Mouse (Mus musculus): Measurements from ENCODE around the gene Spata32. TPM values are rescaled to one million over a fixed set of nuclear protein-coding genes. Genes with fewer than 3 reads are reported as not detected.

The Spata32 gene
- polyA plus RNA-seq, 1 experiment from 2014 or later: not detected

DNA sequence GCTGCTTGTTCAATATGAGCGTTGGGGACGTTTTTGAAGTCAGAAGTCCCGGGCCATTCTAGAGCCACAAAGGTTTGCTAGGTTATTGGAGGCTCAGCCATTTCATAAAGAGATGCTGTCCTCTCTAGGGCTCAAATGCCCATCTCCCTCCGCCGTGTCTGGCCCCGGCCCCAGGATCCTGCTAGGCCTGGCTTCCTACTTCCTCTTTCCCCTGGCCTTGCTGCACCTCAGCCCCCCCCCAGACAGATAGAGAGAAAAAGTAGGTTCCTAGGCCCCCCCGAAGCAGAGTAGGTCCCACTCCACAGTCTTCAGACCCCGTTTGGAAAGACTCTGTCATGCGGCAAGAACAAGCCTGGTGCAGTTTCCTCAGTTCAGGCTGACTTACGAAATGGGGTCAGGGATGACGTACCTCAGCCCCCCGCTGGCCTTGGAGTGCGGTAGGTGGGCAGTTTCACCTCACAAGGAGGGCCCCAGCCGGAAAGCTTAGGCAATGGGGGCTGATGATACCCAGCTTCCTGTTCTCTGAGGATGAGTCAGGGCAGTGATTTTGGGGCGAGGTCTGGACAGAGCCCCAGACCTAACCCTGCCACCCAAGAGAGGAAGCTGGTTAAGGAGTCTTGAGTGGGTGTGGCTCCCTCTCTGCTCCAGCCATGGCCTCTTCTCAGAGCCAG, 40.3 kb downstream of the Spata32 start:
- no peak overlapping the region for H3K9ac ChIP-seq (ENCODE audit: low read depth, low read length)
- H3K4me3 ChIP-seq (ENCODE audit: low read depth, low read length): no peak overlapping the region
- H3K27me3 ChIP-seq (replicated peaks; ENCODE audit: control insufficient read depth, insufficient read depth, low read length): peaks cover under 1% of the 10 kb centered on the region; the same call in 1 of the 2 replicates
- no peaks in the 10 kb centered on the region for H3K9me3 ChIP-seq (ENCODE audit: control insufficient read depth, low read length)
- DNase-seq (ENCODE audit: low spot score) (no peak), ATAC-seq (replicated peaks; ENCODE audit: low FRiP score) (no peak)
- H3K27ac ChIP-seq (ENCODE audit: low read depth, low read length): no peak overlapping the region
- 59% methylated on average over 15 of the region's 15 CpGs for WGBS
- H3K4me1 ChIP-seq (replicated peaks; ENCODE audit: control insufficient read depth, insufficient read depth, low read length): peaks cover 20% of the 10 kb centered on the region
- no peaks in the 10 kb centered on the region for H3K36me3 ChIP-seq (ENCODE audit: control insufficient read depth, insufficient read depth, low read length)
- H3K4me2 ChIP-seq: no peak overlapping the region

DNA sequence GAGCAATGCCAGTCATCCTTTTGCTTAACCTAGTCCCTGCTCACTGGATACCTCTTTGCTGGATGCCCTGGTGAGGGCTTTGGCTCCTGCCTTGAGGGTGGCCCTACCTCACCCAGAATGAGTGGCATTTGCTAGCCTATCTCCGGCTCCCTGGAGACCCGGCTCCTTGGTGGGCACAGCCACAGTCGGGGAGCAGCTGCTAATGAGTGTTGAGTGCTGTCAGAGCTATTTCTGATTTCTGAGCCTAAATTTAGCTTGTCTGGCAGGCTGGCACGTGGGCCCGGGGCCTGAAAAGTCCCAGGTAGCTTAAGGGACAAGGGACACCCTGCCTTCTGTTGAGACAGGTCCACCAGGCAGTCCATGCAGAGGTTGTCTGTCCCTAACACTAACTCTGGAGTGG, 41.0 kb downstream of the Spata32 start:
- H3K4me1 ChIP-seq (replicated peaks; ENCODE audit: control insufficient read depth, insufficient read depth, low read length): peaks cover 20% of the 10 kb centered on the region
- WGBS: 69% methylated on average over 5 of the region's 5 CpGs
- no peak for ATAC-seq (replicated peaks; ENCODE audit: low FRiP score)
- no peak overlapping the region for H3K4me3 ChIP-seq (ENCODE audit: low read depth, low read length)
- H3K9me3 ChIP-seq (ENCODE audit: control insufficient read depth, low read length): no peaks in the 10 kb centered on the region
- no peak overlapping the region for H3K4me2 ChIP-seq
- no peaks in the 10 kb centered on the region for H3K36me3 ChIP-seq (ENCODE audit: control insufficient read depth, insufficient read depth, low read length)
- no peak for DNase-seq (ENCODE audit: low spot score)
- H3K27ac ChIP-seq (ENCODE audit: low read depth, low read length): no peak overlapping the region
- no peak overlapping the region for H3K9ac ChIP-seq (ENCODE audit: low read depth, low read length)
- peaks cover 8% of the 10 kb centered on the region; the same call in 1 of the 2 replicates for H3K27me3 ChIP-seq (replicated peaks; ENCODE audit: control insufficient read depth, insufficient read depth, low read length)

DNA sequence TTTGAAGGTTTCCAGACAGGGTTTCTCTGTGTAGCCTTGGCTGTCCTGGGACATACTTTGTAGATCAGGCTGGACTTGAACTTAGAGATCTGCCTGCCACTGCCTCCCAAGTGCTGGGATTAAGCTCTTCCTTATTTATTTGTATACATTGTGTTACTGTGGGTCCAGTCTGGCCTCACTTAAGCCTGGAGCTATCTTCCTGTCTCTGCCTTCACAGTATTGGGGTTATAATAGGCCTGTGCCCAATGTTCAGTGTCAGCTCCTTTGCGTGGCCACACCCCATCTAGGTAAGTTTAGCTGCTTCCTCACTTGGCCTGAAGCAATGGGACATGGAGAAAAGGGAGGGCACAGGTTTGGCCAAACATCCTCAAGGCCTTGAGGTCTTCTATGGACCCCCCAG, 41.7 kb downstream of the Spata32 start:
- H3K4me1 ChIP-seq (replicated peaks; ENCODE audit: control insufficient read depth, insufficient read depth, low read length): peaks cover 20% of the 10 kb centered on the region
- DNase-seq (ENCODE audit: low spot score): no peak
- WGBS: 84% methylated on average over 1 of the region's 1 CpGs

DNA sequence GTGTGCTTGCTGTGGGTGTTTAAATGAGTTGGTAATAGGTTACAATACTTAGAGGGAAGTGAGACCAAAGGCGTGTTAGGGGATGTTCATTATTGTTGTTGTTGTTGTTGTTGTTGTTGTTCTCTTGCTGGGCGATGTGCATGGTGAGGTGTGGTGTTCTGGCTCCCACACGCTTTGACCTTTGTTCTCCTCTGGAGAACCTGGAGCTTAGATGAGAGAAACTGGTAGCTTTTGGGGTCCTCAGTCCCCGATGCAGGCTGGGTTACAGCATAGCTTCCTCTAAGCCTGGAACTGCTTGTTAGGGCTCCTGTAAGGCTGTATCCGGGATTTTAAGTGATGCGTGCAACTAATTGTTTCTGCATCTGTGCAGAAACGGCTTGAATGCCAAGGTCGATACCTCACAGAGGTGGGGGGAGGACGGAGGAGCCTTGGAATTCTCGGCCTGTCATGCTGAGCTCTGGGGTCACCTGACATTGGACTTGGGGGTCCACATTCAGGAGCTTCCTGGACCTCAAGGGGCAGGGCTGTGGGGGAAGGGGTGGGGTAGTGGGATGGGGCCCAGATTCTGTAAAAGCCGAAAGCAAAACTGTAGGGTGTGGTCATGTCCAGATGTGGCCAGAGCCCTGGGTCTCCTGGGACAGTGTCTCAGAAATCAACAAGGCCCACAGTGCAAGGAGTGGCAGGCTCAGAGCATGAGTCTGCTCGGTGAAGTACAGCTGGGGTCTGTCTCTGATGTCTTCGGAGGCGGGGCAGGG, 42.4 kb downstream of the Spata32 start:
- DNase-seq (ENCODE audit: low spot score): no peak
- H3K27ac ChIP-seq (ENCODE audit: low read depth, low read length): no peak overlapping the region
- peak overlapping the region; percentile 20; the same call in 1 of the 2 replicates for H3K4me2 ChIP-seq
- no peaks in the 10 kb centered on the region for H3K36me3 ChIP-seq (ENCODE audit: control insufficient read depth, insufficient read depth, low read length)
- no peak; the same call in 1 of the 2 replicates for ATAC-seq (replicated peaks; ENCODE audit: low FRiP score)
- H3K9me3 ChIP-seq (ENCODE audit: control insufficient read depth, low read length): no peaks in the 10 kb centered on the region
- no peak overlapping the region for H3K9ac ChIP-seq (ENCODE audit: low read depth, low read length)
- peaks cover 22% of the 10 kb centered on the region for H3K27me3 ChIP-seq (replicated peaks; ENCODE audit: control insufficient read depth, insufficient read depth, low read length)
- H3K4me3 ChIP-seq (ENCODE audit: low read depth, low read length): no peak overlapping the region
- peaks cover 20% of the 10 kb centered on the region for H3K4me1 ChIP-seq (replicated peaks; ENCODE audit: control insufficient read depth, insufficient read depth, low read length)
- WGBS: 61% methylated on average over 14 of the region's 14 CpGs

More for the DNA sequence above, 41.7 kb downstream of the Spata32 start:
- Histone ChIP-seq H3K4me2 (no peak overlapping the region), H3K9me3 (ENCODE audit: control insufficient read depth, low read length) (no peaks in the 10 kb centered on the region), H3K27ac (ENCODE audit: low read depth, low read length) (no peak overlapping the region), H3K27me3 (replicated peaks; ENCODE audit: control insufficient read depth, insufficient read depth, low read length) (peaks cover 15% of the 10 kb centered on the region), H3K4me3 (ENCODE audit: low read depth, low read length) (no peak overlapping the region), H3K36me3 (ENCODE audit: control insufficient read depth, insufficient read depth, low read length) (no peaks in the 10 kb centered on the region), H3K9ac (ENCODE audit: low read depth, low read length) (no peak overlapping the region)
- no peak for ATAC-seq (replicated peaks; ENCODE audit: low FRiP score)

DNA sequence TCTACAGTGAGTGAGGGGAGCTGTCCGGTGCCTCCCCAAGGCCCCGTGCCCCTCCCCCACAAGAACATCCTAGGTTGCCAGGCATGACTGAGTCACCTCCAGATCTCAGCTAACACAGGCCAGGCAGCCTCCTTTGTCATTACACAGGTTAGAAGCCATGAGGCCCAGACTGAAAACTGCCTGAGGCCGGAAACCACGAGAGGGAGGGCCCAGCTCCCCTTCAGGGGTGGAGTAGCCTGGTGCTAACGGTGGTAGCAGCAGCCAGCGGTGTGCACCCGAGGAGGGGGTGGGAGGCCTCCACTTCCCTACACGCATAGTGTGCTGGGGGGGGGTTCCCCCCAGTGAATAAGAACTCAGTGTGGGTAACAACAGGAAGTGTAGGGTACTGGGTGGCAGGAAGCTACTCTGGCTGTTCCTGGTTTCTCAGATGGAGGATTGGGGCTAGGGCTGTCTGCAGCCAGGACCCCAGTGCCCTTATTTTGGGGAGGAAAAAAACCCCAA, 43.3 kb downstream of the Spata32 start:
- Histone ChIP-seq H3K4me1 (replicated peaks; ENCODE audit: control insufficient read depth, insufficient read depth, low read length) (peaks cover 20% of the 10 kb centered on the region), H3K27me3 (replicated peaks; ENCODE audit: control insufficient read depth, insufficient read depth, low read length) (peaks cover 31% of the 10 kb centered on the region), H3K9me3 (ENCODE audit: control insufficient read depth, low read length) (no peaks in the 10 kb centered on the region), H3K36me3 (ENCODE audit: control insufficient read depth, insufficient read depth, low read length) (no peaks in the 10 kb centered on the region), H3K27ac (ENCODE audit: low read depth, low read length) (peak overlapping the region; percentile 54; the same call in 1 of the 2 replicates), H3K4me3 (ENCODE audit: low read depth, low read length) (no peak overlapping the region), H3K4me2 (peak overlapping the region; percentile 35), H3K9ac (ENCODE audit: low read depth, low read length) (peak overlapping the region; percentile 37)
- peak; percentile 65 for DNase-seq (ENCODE audit: low spot score)
- 28% methylated on average over 8 of the region's 8 CpGs for WGBS
- ATAC-seq (replicated peaks; ENCODE audit: low FRiP score): peak; percentile 70

DNA sequence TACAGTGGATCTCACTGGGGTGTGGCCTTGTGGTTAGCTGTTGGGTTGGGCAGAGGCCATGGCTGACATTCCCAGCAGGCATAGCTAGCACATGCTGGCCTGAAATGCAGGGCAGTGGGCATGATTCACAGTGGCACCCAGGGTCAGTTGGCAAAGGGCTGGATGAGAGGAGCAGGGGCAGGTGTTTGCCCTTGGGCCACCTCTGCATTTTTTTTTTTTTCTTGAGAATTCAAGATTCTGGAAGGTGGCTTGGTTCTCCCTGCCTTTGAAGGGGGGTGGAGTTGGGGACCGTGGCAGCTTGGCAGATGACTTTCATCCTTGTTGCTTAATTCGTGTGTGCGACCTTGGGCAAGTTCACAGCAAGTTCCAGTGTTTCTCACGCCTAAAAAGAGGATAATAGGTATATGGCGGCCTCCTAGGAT, 43.8 kb downstream of the Spata32 start:
- Histone ChIP-seq H3K27me3 (replicated peaks; ENCODE audit: control insufficient read depth, insufficient read depth, low read length) (peaks cover 36% of the 10 kb centered on the region), H3K9ac (ENCODE audit: low read depth, low read length) (peak overlapping the region; percentile 37; the same call in 1 of the 2 replicates), H3K9me3 (ENCODE audit: control insufficient read depth, low read length) (no peaks in the 10 kb centered on the region), H3K4me3 (ENCODE audit: low read depth, low read length) (no peak overlapping the region), H3K4me2 (peak overlapping the region; percentile 35), H3K4me1 (replicated peaks; ENCODE audit: control insufficient read depth, insufficient read depth, low read length) (peaks cover 20% of the 10 kb centered on the region), H3K36me3 (ENCODE audit: control insufficient read depth, insufficient read depth, low read length) (no peaks in the 10 kb centered on the region), H3K27ac (ENCODE audit: low read depth, low read length) (peak overlapping the region; percentile 54; the same call in 1 of the 2 replicates)
- DNase-seq (ENCODE audit: low spot score): no peak
- ATAC-seq (replicated peaks; ENCODE audit: low FRiP score): no peak
- 42% methylated on average over 5 of the region's 5 CpGs for WGBS

DNA sequence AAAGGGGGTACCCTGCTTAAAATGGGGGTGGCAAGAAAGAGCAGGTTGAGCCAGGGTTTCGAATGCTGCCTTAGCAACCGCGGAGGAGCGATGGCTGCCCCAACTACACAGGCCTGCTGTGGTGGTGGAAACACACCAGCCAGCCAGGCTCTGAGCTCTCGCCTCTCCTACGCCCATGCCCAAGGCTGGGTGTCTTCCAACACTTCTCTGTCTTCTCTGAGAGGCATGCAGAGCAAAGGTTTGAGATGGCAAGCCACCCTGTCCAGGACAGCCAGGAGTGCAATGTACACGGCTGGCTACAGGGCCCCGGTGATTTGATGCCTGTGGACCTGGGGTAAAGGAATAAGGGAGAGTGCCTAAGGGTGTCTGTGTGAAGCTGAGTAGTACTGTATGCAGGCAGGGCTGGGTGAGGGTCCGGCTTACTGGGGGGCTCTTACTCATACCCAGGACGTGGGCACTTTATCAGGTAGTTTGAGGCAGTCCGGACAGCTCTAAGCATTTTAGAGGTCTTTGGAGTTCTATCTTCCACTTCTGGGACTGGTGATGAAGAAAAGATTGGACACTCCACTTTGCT, 44.4 kb downstream of the Spata32 start:
- no peak for ATAC-seq (replicated peaks; ENCODE audit: low FRiP score)
- H3K36me3 ChIP-seq (ENCODE audit: control insufficient read depth, insufficient read depth, low read length): no peaks in the 10 kb centered on the region
- WGBS: 80% methylated on average over 11 of the region's 11 CpGs
- H3K4me3 ChIP-seq (ENCODE audit: low read depth, low read length): no peak overlapping the region
- H3K9me3 ChIP-seq (ENCODE audit: control insufficient read depth, low read length): no peaks in the 10 kb centered on the region
- H3K9ac ChIP-seq (ENCODE audit: low read depth, low read length): no peak overlapping the region
- no peak overlapping the region; the same call in 1 of the 2 replicates for H3K4me2 ChIP-seq
- 0 out of 2 replicates have a peak overlapping the region, but pooled peaks have one; percentile 54 for H3K27ac ChIP-seq (ENCODE audit: low read depth, low read length)
- no peak for DNase-seq (ENCODE audit: low spot score)
- peaks cover 42% of the 10 kb centered on the region for H3K27me3 ChIP-seq (replicated peaks; ENCODE audit: control insufficient read depth, insufficient read depth, low read length)
- H3K4me1 ChIP-seq (replicated peaks; ENCODE audit: control insufficient read depth, insufficient read depth, low read length): peaks cover 20% of the 10 kb centered on the region

DNA sequence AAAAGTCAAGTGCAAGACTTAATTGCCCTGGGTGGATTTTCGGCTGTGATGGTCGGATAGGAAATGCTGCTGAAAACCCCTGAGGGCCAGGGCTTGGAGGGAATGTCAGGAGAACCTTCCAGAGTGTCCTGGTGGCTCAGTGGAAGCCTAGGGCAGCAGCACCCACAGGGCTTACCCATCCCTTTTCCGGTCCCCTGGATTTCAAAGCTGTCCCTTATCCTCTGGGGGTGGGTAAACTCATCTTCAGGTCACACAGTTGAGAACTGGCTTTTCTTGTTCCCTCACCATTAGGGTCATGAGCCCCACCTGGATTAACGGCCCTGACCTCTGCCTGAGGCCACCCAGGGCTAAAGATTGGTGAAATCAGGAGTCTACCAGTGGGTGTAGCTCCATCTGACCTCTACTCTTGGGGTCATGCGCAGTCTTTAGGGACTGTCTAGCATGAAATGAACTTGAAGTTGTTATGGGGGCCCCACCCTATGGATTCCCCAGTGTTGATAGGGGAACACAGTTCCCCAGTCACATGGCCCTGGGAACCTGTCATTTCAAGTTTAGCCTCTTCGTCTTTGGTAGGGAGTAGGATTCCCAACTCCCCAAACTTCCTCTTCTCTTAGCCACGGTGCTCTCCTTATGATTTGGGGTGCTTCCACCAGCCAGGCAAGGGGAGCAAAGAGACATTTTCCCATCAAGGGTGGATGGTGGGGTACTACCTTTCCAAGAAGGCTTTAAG, 45.0 kb downstream of the Spata32 start:
- H3K27ac ChIP-seq (ENCODE audit: low read depth, low read length): no peak overlapping the region
- 0 out of 2 replicates have a peak overlapping the region, but pooled peaks have one; percentile 79 for H3K4me2 ChIP-seq
- H3K4me1 ChIP-seq (replicated peaks; ENCODE audit: control insufficient read depth, insufficient read depth, low read length): peaks cover 20% of the 10 kb centered on the region
- no peaks in the 10 kb centered on the region for H3K9me3 ChIP-seq (ENCODE audit: control insufficient read depth, low read length)
- peaks cover 46% of the 10 kb centered on the region for H3K27me3 ChIP-seq (replicated peaks; ENCODE audit: control insufficient read depth, insufficient read depth, low read length)
- H3K4me3 ChIP-seq (ENCODE audit: low read depth, low read length): no peak overlapping the region
- 64% methylated on average over 7 of the region's 7 CpGs for WGBS
- no peak overlapping the region for H3K9ac ChIP-seq (ENCODE audit: low read depth, low read length)
- no peaks in the 10 kb centered on the region for H3K36me3 ChIP-seq (ENCODE audit: control insufficient read depth, insufficient read depth, low read length)
- DNase-seq (ENCODE audit: low spot score) (no peak), ATAC-seq (replicated peaks; ENCODE audit: low FRiP score) (no peak)

Measured in liver, embryonic 11.5 days (tissue).